Mouse (Mus musculus): ENCODE results near the gene Prps1. TPM values are rescaled to one million over a fixed set of nuclear protein-coding genes. Genes with fewer than 3 reads are reported as not detected.

The Prps1 gene
- polyA plus RNA-seq, 1 experiment, result 5.5 TPM

- 60% methylated on average over 6 of the region's 6 CpGs for WGBS
- Histone ChIP-seq H3K4me3 (ENCODE audit: extremely low read depth, insufficient read depth, insufficient read length) (no peak overlapping the region), H3K4me1 (ENCODE audit: control insufficient read depth, insufficient read depth, insufficient read length) (peaks cover 32% of the 10 kb centered on the region), H3K36me3 (ENCODE audit: control insufficient read depth, insufficient read depth, low read length) (no peaks in the 10 kb centered on the region), H3K27me3 (ENCODE audit: control insufficient read depth, insufficient read depth, low read length) (no peaks in the 10 kb centered on the region), H3K27ac (ENCODE audit: insufficient read depth, low read length) (peak overlapping the region; percentile 23; the same call in 1 of the 2 replicates)
- DNase-seq (ENCODE audit: low read depth in 1 of 2, low spot score in 2 of 2), result no peak
- TF ChIP-seq CTCF (IDR thresholded peaks at IDR 0.05; ENCODE audit: extremely low read depth, insufficient read depth, insufficient read length, insufficient replicate concordance) (no peak), POLR2A (IDR thresholded peaks at IDR 0.05; ENCODE audit: low read depth, low read length) (no peak)
Observed at GRCm38 (mm10) chrX:140509817-140510216, 53.4 kb downstream of the Prps1 start.

- Histone ChIP-seq H3K27ac (ENCODE audit: insufficient read depth, low read length) (peak overlapping the region; percentile 29; the same call in 1 of the 2 replicates), H3K4me1 (ENCODE audit: control insufficient read depth, insufficient read depth, insufficient read length) (peaks cover 28% of the 10 kb centered on the region), H3K27me3 (ENCODE audit: control insufficient read depth, insufficient read depth, low read length) (no peaks in the 10 kb centered on the region), H3K36me3 (ENCODE audit: control insufficient read depth, insufficient read depth, low read length) (no peaks in the 10 kb centered on the region), H3K4me3 (ENCODE audit: extremely low read depth, insufficient read depth, insufficient read length) (no peak overlapping the region; the same call in 1 of the 2 replicates)
- 56% methylated on average over 24 of the region's 24 CpGs for WGBS
- TF ChIP-seq POLR2A (IDR thresholded peaks at IDR 0.05; ENCODE audit: low read depth, low read length) (no peak), CTCF (IDR thresholded peaks at IDR 0.05; ENCODE audit: extremely low read depth, insufficient read depth, insufficient read length, insufficient replicate concordance) (no peak)
- DNase-seq (ENCODE audit: low read depth in 1 of 2, low spot score in 2 of 2), result peak in 1 of 2 experiments; percentile 11
Observed at GRCm38 (mm10) chrX:140510696-140511429, 54.5 kb downstream of the Prps1 start.

- Histone ChIP-seq H3K36me3 (ENCODE audit: control insufficient read depth, insufficient read depth, low read length) (no peaks in the 10 kb centered on the region), H3K27ac (ENCODE audit: insufficient read depth, low read length) (no peak overlapping the region; the same call in 1 of the 2 replicates), H3K4me1 (ENCODE audit: control insufficient read depth, insufficient read depth, insufficient read length) (peaks cover 20% of the 10 kb centered on the region), H3K4me3 (ENCODE audit: extremely low read depth, insufficient read depth, insufficient read length) (no peak overlapping the region), H3K27me3 (ENCODE audit: control insufficient read depth, insufficient read depth, low read length) (no peaks in the 10 kb centered on the region)
- no peak for DNase-seq (ENCODE audit: low read depth in 1 of 2, low spot score in 2 of 2)
- TF ChIP-seq POLR2A (IDR thresholded peaks at IDR 0.05; ENCODE audit: low read depth, low read length) (no peak), CTCF (IDR thresholded peaks at IDR 0.05; ENCODE audit: extremely low read depth, insufficient read depth, insufficient read length, insufficient replicate concordance) (no peak)
- 80% methylated on average over 7 of the region's 7 CpGs for WGBS
Observed at GRCm38 (mm10) chrX:140511687-140512651, 55.6 kb downstream of the Prps1 start.

GRCm38 (mm10) chrX:140513379-140513778 is 57.0 kb downstream of the Prps1 start:
- H3K27me3 ChIP-seq (ENCODE audit: control insufficient read depth, insufficient read depth, low read length), result no peaks in the 10 kb centered on the region
- peaks cover 10% of the 10 kb centered on the region for H3K4me1 ChIP-seq (ENCODE audit: control insufficient read depth, insufficient read depth, insufficient read length)
- no peaks in the 10 kb centered on the region for H3K36me3 ChIP-seq (ENCODE audit: control insufficient read depth, insufficient read depth, low read length)
- no peak overlapping the region for H3K27ac ChIP-seq (ENCODE audit: insufficient read depth, low read length)
- DNase-seq (ENCODE audit: low read depth in 1 of 2, low spot score in 2 of 2), result no peak
- WGBS, result 69% methylated on average over 2 of the region's 2 CpGs
- H3K4me3 ChIP-seq (ENCODE audit: extremely low read depth, insufficient read depth, insufficient read length), result no peak overlapping the region
- no peak for TF ChIP-seq CTCF (IDR thresholded peaks at IDR 0.05; ENCODE audit: extremely low read depth, insufficient read depth, insufficient read length, insufficient replicate concordance)
- no peak for TF ChIP-seq POLR2A (IDR thresholded peaks at IDR 0.05; ENCODE audit: low read depth, low read length)

GRCm38 (mm10) chrX:140518351-140518750 is 61.9 kb downstream of the Prps1 start:
- Histone ChIP-seq H3K27me3 (ENCODE audit: control insufficient read depth, insufficient read depth, low read length) (no peaks in the 10 kb centered on the region), H3K4me1 (ENCODE audit: control insufficient read depth, insufficient read depth, insufficient read length) (peaks cover 10% of the 10 kb centered on the region; the same call in 1 of the 2 replicates), H3K27ac (ENCODE audit: insufficient read depth, low read length) (no peak overlapping the region), H3K4me3 (ENCODE audit: extremely low read depth, insufficient read depth, insufficient read length) (no peak overlapping the region), H3K36me3 (ENCODE audit: control insufficient read depth, insufficient read depth, low read length) (no peaks in the 10 kb centered on the region)
- 85% methylated on average over 8 of the region's 8 CpGs for WGBS
- DNase-seq (ENCODE audit: low read depth in 1 of 2, low spot score in 2 of 2), result no peak
- TF ChIP-seq CTCF (IDR thresholded peaks at IDR 0.05; ENCODE audit: extremely low read depth, insufficient read depth, insufficient read length, insufficient replicate concordance), result no peak
- TF ChIP-seq POLR2A (IDR thresholded peaks at IDR 0.05; ENCODE audit: low read depth, low read length), result no peak

GRCm38 (mm10) chrX:140520146-140521102 is 64.0 kb downstream of the Prps1 start:
- WGBS, result 25% methylated on average over 25 of the region's 25 CpGs
- DNase-seq (ENCODE audit: low read depth in 1 of 2, low spot score in 2 of 2), result peak; percentile 59 to 86

More at GRCm38 (mm10) chrX:140520146-140521102, 64.0 kb downstream of the Prps1 start:
- Histone ChIP-seq H3K4me1 (ENCODE audit: control insufficient read depth, insufficient read depth, insufficient read length) (peaks cover 10% of the 10 kb centered on the region; the same call in 1 of the 2 replicates), H3K27me3 (ENCODE audit: control insufficient read depth, insufficient read depth, low read length) (no peaks in the 10 kb centered on the region), H3K4me3 (ENCODE audit: extremely low read depth, insufficient read depth, insufficient read length) (peak overlapping the region; percentile 40), H3K36me3 (ENCODE audit: control insufficient read depth, insufficient read depth, low read length) (no peaks in the 10 kb centered on the region), H3K27ac (ENCODE audit: insufficient read depth, low read length) (peak overlapping the region; percentile 94)
- no peak for TF ChIP-seq CTCF (IDR thresholded peaks at IDR 0.05; ENCODE audit: extremely low read depth, insufficient read depth, insufficient read length, insufficient replicate concordance)

Data from spleen, adult 2 months (tissue).